In genomic region chr7:66325419-66326053, GRCm38 (mm10) we compare ENCODE assay signal across 20 mouse cellular contexts. TPM values are rescaled to one million over a fixed set of nuclear protein-coding genes. Genes with fewer than 3 reads are reported as not detected.
DNase-seq lines count a peak whose midpoint lies in the region; ATAC-seq lines count a peak whose summit lies in the region.
"Had no signal": no experiment of that assay in that cellular context is flagged by ENCODE, and none has a peak within 500 bp of the region (broad histone marks: within the 10 kb centered on the region; RNA-seq: fewer than 3 reads in every experiment).

No protein-coding gene starts in this region.

- H3K4me3 ChIP-seq in kidney, embryonic 16.5 days (ENCODE audit: low read length) = no peak overlapping the region
- no peak overlapping the region for H3K4me3 ChIP-seq in hindbrain, embryonic 12.5 days
- no peak overlapping the region for H3K4me3 ChIP-seq in hindbrain, embryonic 14.5 days (replicated peaks; ENCODE audit: low read length)
- H3K4me3 ChIP-seq: heart, adult 2 months; liver, embryonic 12.5 days; neural tube, embryonic 12.5 days had no signal

- no peaks in the 10 kb centered on the region for H3K9me3 ChIP-seq in kidney, embryonic 16.5 days (ENCODE audit: low read length)
- no peaks in the 10 kb centered on the region for H3K9me3 ChIP-seq in hindbrain, embryonic 12.5 days (replicated peaks)
- no peaks in the 10 kb centered on the region for H3K9me3 ChIP-seq in hindbrain, embryonic 14.5 days (ENCODE audit: control insufficient read depth, low read length)
- H3K9me3 ChIP-seq: liver, embryonic 12.5 days; neural tube, embryonic 12.5 days had no signal

- peak; percentile 34 to 51 for DNase-seq in cerebellum, postnatal 10 days
- no peak for DNase-seq in cerebellum, adult 11-12 months
- DNase-seq in kidney, adult 18-20 months = no peak
- DNase-seq in kidney, postnatal 4 days = peak; percentile 53 to 69
- DNase-seq in hindbrain, embryonic 14.5 days (ENCODE audit: low spot score) = no peak
- DNase-seq: adrenal gland, postnatal 10 days; cerebellum, postnatal 36 days had no signal

- no peak overlapping the region for H3K9ac ChIP-seq in kidney, embryonic 16.5 days (replicated peaks; ENCODE audit: low read length)
- H3K9ac ChIP-seq in hindbrain, embryonic 12.5 days = no peak overlapping the region
- H3K9ac ChIP-seq in hindbrain, embryonic 14.5 days = no peak overlapping the region
- H3K9ac ChIP-seq: liver, embryonic 12.5 days; neural tube, embryonic 12.5 days had no signal

- no peaks in the 10 kb centered on the region for H3K27me3 ChIP-seq in kidney, embryonic 16.5 days (ENCODE audit: insufficient read depth, low read length)
- no peaks in the 10 kb centered on the region for H3K27me3 ChIP-seq in hindbrain, embryonic 12.5 days
- no peaks in the 10 kb centered on the region for H3K27me3 ChIP-seq in hindbrain, embryonic 14.5 days (ENCODE audit: control insufficient read depth, insufficient read depth, low read length)
- H3K27me3 ChIP-seq: liver, embryonic 12.5 days; neural tube, embryonic 12.5 days had no signal

- no peak overlapping the region for H3K4me2 ChIP-seq in kidney, embryonic 16.5 days (replicated peaks; ENCODE audit: low read depth, low read length)
- H3K4me2 ChIP-seq in hindbrain, embryonic 12.5 days (replicated peaks) = no peak overlapping the region
- H3K4me2 ChIP-seq in hindbrain, embryonic 14.5 days (replicated peaks) = no peak overlapping the region
- H3K4me2 ChIP-seq: liver, embryonic 12.5 days; neural tube, embryonic 12.5 days had no signal

- peaks cover 16% of the 10 kb centered on the region for H3K4me1 ChIP-seq in kidney, embryonic 16.5 days (ENCODE audit: insufficient read depth, low read length)
- H3K4me1 ChIP-seq in hindbrain, embryonic 12.5 days = peaks cover 5% of the 10 kb centered on the region; the same call in 1 of the 2 replicates
- H3K4me1 ChIP-seq in hindbrain, embryonic 14.5 days (replicated peaks; ENCODE audit: control insufficient read depth, insufficient read depth, low read length) = peaks cover 10% of the 10 kb centered on the region; the same call in 1 of the 2 replicates
- H3K4me1 ChIP-seq: liver, embryonic 12.5 days had no signal

- H3K36me3 ChIP-seq in kidney, embryonic 16.5 days (ENCODE audit: insufficient read depth, low read length) = peaks cover 3% of the 10 kb centered on the region; the same call in 1 of the 2 replicates
- no peaks in the 10 kb centered on the region for H3K36me3 ChIP-seq in hindbrain, embryonic 12.5 days
- H3K36me3 ChIP-seq in hindbrain, embryonic 14.5 days (replicated peaks; ENCODE audit: control insufficient read depth, insufficient read depth) = no peaks in the 10 kb centered on the region
- H3K36me3 ChIP-seq: neural tube, embryonic 12.5 days had no signal

- ATAC-seq in kidney, embryonic 16.5 days (ENCODE audit: low FRiP score, low TSS enrichment) = peak; percentile 92
- peak; percentile 81 for ATAC-seq in megakaryocyte-erythroid progenitor cell, adult 5-6 weeks (replicated peaks; ENCODE audit: low FRiP score, low TSS enrichment, poor library complexity, severe bottlenecking)
- no peak for ATAC-seq in hindbrain, embryonic 12.5 days (ENCODE audit: low FRiP score)
- no peak for ATAC-seq in hindbrain, embryonic 14.5 days (ENCODE audit: low FRiP score)
- ATAC-seq: hindbrain, postnatal 0 days; liver, embryonic 12.5 days; midbrain, embryonic 16.5 days had no signal

- WGBS in kidney, embryonic 16.5 days = 33% methylated on average over 3 of the region's 3 CpGs
- WGBS in hindbrain, embryonic 12.5 days = 69% methylated on average over 3 of the region's 3 CpGs
- 69% methylated on average over 3 of the region's 3 CpGs for whole genome bisulfite sequencing in hindbrain, embryonic 14.5 days

- no peak overlapping the region for H3K27ac ChIP-seq in kidney, embryonic 16.5 days (ENCODE audit: low read length)
- H3K27ac ChIP-seq in hindbrain, embryonic 12.5 days = no peak overlapping the region
- no peak overlapping the region for H3K27ac ChIP-seq in hindbrain, embryonic 14.5 days
- H3K27ac ChIP-seq: heart, adult 2 months; hindbrain, postnatal 0 days; liver, embryonic 12.5 days; neural tube, embryonic 12.5 days had no signal

RNA-seq across cellular contexts. Expression of gene Gm10974, which starts 40.2 kb away (rescaled TPM):
- not detected in 2 replicates for polyA plus RNA-seq in kidney, embryonic 16.5 days (2015; fragmentation: Nextera tagmentation; extraction: Ambion mirVana)
- not detected in 2 replicates for total RNA-seq in megakaryocyte-erythroid progenitor cell, adult 5-6 weeks (2014; fragmentation: Nextera tagmentation)
- not detected in 2 replicates for total RNA-seq in megakaryocyte-erythroid progenitor cell, adult 5-6 weeks (2017)
- not detected in 2 replicates for polyA plus RNA-seq in hindbrain, embryonic 12.5 days (2016; fragmentation: Nextera tagmentation; extraction: Ambion mirVana)
- polyA plus RNA-seq in hindbrain, embryonic 14.5 days (2014; fragmentation: Nextera tagmentation; extraction: Ambion mirVana) = not detected in 2 replicates
- total RNA-seq: adrenal gland, postnatal 10 days; heart, adult 2 months; hindbrain, postnatal 0 days; layer of hippocampus, adult 18-20 months; left cerebral cortex, postnatal 14 days had no signal
- polyA plus RNA-seq: heart, adult 2 months; hindbrain, postnatal 0 days; liver, embryonic 12.5 days; midbrain, embryonic 16.5 days; neural tube, embryonic 12.5 days; small intestine, adult 2 months; stomach, embryonic 16.5 days; urinary bladder, adult 2 months had no signal

Comparison
In these comparisons a context has a peak if more than half of its experiments do, and no peak if none do; other contexts are left out.
1. DNase-seq: peak in cerebellum, postnatal 10 days (2 of 2) and kidney, postnatal 4 days (2 of 2); none in cerebellum, adult 11-12 months (single experiment), kidney, adult 18-20 months (single experiment) and hindbrain, embryonic 14.5 days (single experiment).
2. ATAC-seq: peak in kidney, embryonic 16.5 days (single experiment) and megakaryocyte-erythroid progenitor cell, adult 5-6 weeks (single experiment); none in hindbrain, embryonic 12.5 days (single experiment) and hindbrain, embryonic 14.5 days (single experiment).